Mouse (Mus musculus) embryonic facial prominence, embryonic 14.5 days (tissue): ENCODE measurements around the gene Vmn2r51. TPM values are rescaled to one million over a fixed set of nuclear protein-coding genes. Genes with fewer than 3 reads are reported as not detected.
"Not testable (repeated sequence)": the region's sequence is repeated elsewhere in the genome, so short reads cannot be mapped to it uniquely, and the experiment has no call there.

ENCODE experiments used
- ATAC-seq: fragments of 200-750 bp; cut with Nextera tagmentation; 2 replicates; pipeline ENCODE4 v1.8.0; 2017; ENCODE audit warnings: low read depth, moderate number of reproducible peaks, moderate TSS enrichment
- DNase-seq: peaks from one replicate; pipeline ENCODE4 v3.0.0-alpha.2; 2015; ENCODE audit warnings: low spot score
- H3K27ac ChIP-seq: fragments of 300-500 bp; sonication (generic); replicated peaks from 2 replicates; pipeline ENCODE4 v1.5.1; 2014; ENCODE audit warnings: low read depth, mild to moderate bottlenecking, low read length, moderate library complexity
- H3K27me3 ChIP-seq: fragments of 300-500 bp; sonication (generic); replicated peaks from 2 replicates; pipeline ENCODE4 v1.6.1; 2014; ENCODE audit warnings: low read length; ENCODE audit not compliant: control insufficient read depth, insufficient read depth
- H3K36me3 ChIP-seq: fragments of 300-500 bp; sonication (generic); 2 replicates; pipeline ENCODE4 v1.6.1; 2014; ENCODE audit warnings: low read length, mixed read lengths; ENCODE audit not compliant: control insufficient read depth, insufficient read depth
- H3K4me1 ChIP-seq: fragments of 300-500 bp; sonication (generic); 2 replicates; pipeline ENCODE4 v1.6.1; 2014; ENCODE audit warnings: antibody characterized with exemption, low read length; ENCODE audit not compliant: control insufficient read depth, insufficient read depth
- H3K4me2 ChIP-seq: fragments of 300-500 bp; sonication (generic); 2 replicates; pipeline ENCODE4 v1.6.1; 2014; ENCODE audit warnings: low read depth, mild to moderate bottlenecking, low read length, moderate library complexity, mixed read lengths
- H3K4me3 ChIP-seq: fragments of 300-500 bp; sonication (generic); 2 replicates; pipeline ENCODE4 v1.5.1; 2014; ENCODE audit warnings: low read depth, mild to moderate bottlenecking, low read length
- H3K9ac ChIP-seq: fragments of 300-500 bp; sonication (generic); 2 replicates; pipeline ENCODE4 v1.6.1; 2014; ENCODE audit warnings: low read depth, mild to moderate bottlenecking, low read length, moderate library complexity, mixed read lengths
- H3K9me3 ChIP-seq: fragments of 300-500 bp; sonication (generic); 2 replicates; pipeline ENCODE4 v1.6.1; 2016; ENCODE audit warnings: low read length; ENCODE audit not compliant: control insufficient read depth
- WGBS: fragments of 180-500 bp; shearing (Covaris S2); extraction: QIAGEN DNeasy Blood & Tissue Kit; methylation state at CpG from one replicate; pipeline ENCODE4 v1.1.7; 2014; 5-methylcytosine and 5-hydroxymethylcytosine counted together
- polyA plus RNA-seq: library from polyadenylated mRNA; unstranded; fragments of >200 nt; fragmentation: Nextera tagmentation; extraction: Ambion mirVana; gene quantifications from 2 replicates; pipeline ENCODE4 v1.2.1, GENCODE M21; 2014

Vmn2r51 gene
- not detected in 2 replicates for polyA plus RNA-seq

DNA sequence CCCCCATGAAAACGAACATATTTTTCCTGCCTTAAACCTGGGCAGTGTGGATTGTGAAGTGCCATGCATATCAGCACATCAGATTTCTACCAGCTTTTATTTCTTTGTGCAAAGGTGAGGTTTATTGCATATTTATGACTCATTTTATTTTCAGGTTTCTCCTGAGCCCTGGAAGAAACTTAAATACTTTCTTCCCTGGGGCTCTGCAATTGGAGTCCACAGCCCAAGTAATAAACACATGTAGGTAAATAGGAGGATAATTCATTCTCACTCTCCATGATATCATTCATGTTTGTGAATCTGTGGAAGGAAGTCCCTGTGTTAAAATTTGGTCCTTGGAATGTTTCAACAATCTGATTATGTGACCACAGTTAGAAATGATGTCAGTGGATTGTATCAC, at the start of gene Vmn2r51:
Vmn2r51 (minus strand) TSS at position 101 of the 400 bp plus-strand sequence.
- WGBS = 63% methylated on average over 1 of the region's 1 CpGs

GRCm38 (mm10) chr7:10053196-10053595, 52.3 kb downstream of the Vmn2r51 start, which contains the start of gene Vmn2r50:
TSS of gene Vmn2r50 (minus strand) at chr7:10053296.
- ATAC-seq, H3K4me3 ChIP-seq, H3K9ac ChIP-seq, H3K9me3 ChIP-seq, H3K36me3 ChIP-seq, H3K4me1 ChIP-seq, H3K27me3 ChIP-seq, DNase-seq, H3K4me2 ChIP-seq, H3K27ac ChIP-seq: not testable (repeated sequence)

More for the DNA sequence above, at the start of gene Vmn2r51:
- H3K27ac ChIP-seq, H3K4me2 ChIP-seq, H3K9ac ChIP-seq, ATAC-seq, H3K27me3 ChIP-seq, H3K4me1 ChIP-seq, H3K4me3 ChIP-seq, H3K9me3 ChIP-seq, H3K36me3 ChIP-seq, DNase-seq: not testable (repeated sequence)

Other genes starting within 250 kb of the Vmn2r51 start
- not detected in 2 replicates for gene Vmn2r48, start 152.2 kb downstream of the Vmn2r51 start, polyA plus RNA-seq
- 0.08 TPM in 1 of 2 replicates, not detected in the other for gene Vmn2r49, start 113.5 kb downstream of the Vmn2r51 start, polyA plus RNA-seq
- gene Vmn2r50, start 52.4 kb downstream of the Vmn2r51 start, polyA plus RNA-seq = not detected in 2 replicates
- gene Vmn2r52, start 70.8 kb upstream of the Vmn2r51 start, polyA plus RNA-seq = not detected in 2 replicates
- not detected in 2 replicates for gene Vmn1r66, start 172.3 kb upstream of the Vmn2r51 start, polyA plus RNA-seq